Comparison of ENCODE assay signal across 17 mouse cellular contexts in genomic region chr6:119562558-119562957, GRCm38 (mm10). TPM values are rescaled to one million over a fixed set of nuclear protein-coding genes. Genes with fewer than 3 reads are reported as not detected.
DNase-seq lines count a peak whose midpoint lies in the region; ATAC-seq lines count a peak whose summit lies in the region.
"Had no signal": no experiment of that assay in that cellular context is flagged by ENCODE, and none has a peak within 500 bp of the region (broad histone marks: within the 10 kb centered on the region; RNA-seq: fewer than 3 reads in every experiment).

No protein-coding gene starts in this region.

- WGBS in kidney, embryonic 14.5 days = 30% methylated on average over 10 of the region's 10 CpGs

- no peak overlapping the region for H3K4me3 ChIP-seq in kidney, embryonic 14.5 days (ENCODE audit: low read length)
- H3K4me3 ChIP-seq: heart, embryonic 12.5 days; hindbrain, embryonic 10.5 days; layer of hippocampus, adult 2 months; left cerebral cortex, adult 2 months; liver, embryonic 13.5 days; midbrain, embryonic 13.5 days had no signal

- H3K27ac ChIP-seq in kidney, embryonic 14.5 days (ENCODE audit: low read depth, low read length) = no peak overlapping the region
- H3K27ac ChIP-seq: hindbrain, embryonic 10.5 days; layer of hippocampus, adult 2 months; left cerebral cortex, adult 2 months; liver, embryonic 13.5 days; midbrain, embryonic 13.5 days had no signal

- H3K9ac ChIP-seq in kidney, embryonic 14.5 days (ENCODE audit: low read depth, low read length) = no peak overlapping the region
- H3K9ac ChIP-seq: heart, embryonic 12.5 days; liver, embryonic 13.5 days; midbrain, embryonic 13.5 days had no signal

- no peaks in the 10 kb centered on the region for H3K9me3 ChIP-seq in kidney, embryonic 14.5 days (ENCODE audit: control insufficient read depth, low read length)
- H3K9me3 ChIP-seq: heart, embryonic 12.5 days; hindbrain, embryonic 10.5 days; liver, embryonic 13.5 days; midbrain, embryonic 13.5 days had no signal

- no peaks in the 10 kb centered on the region for H3K27me3 ChIP-seq in kidney, embryonic 14.5 days (ENCODE audit: control insufficient read depth, insufficient read depth, low read length)
- H3K27me3 ChIP-seq: heart, embryonic 12.5 days; midbrain, embryonic 13.5 days had no signal

- DNase-seq in heart, postnatal 14 days = peak; percentile 22 to 37
- DNase-seq in heart, adult 9 months (ENCODE audit: low spot score in 2 of 2) = no peak
- peak; percentile 25 for DNase-seq in lung, postnatal 10 days
- no peak for DNase-seq in lung, adult 18-20 months
- peak; percentile 39 for DNase-seq in mesoderm, embryonic 11.5 days (ENCODE audit: low read depth, low spot score)
- DNase-seq in right cerebral cortex, adult 2 months (ENCODE audit: low spot score in 2 of 2) = no peak
- DNase-seq: adrenal gland, adult 2 months; cerebellum, postnatal 14 days; embryo, embryonic 11 days; gastrocnemius, postnatal 10 days; liver, embryonic 13.5 days had no signal

- ATAC-seq in kidney, embryonic 14.5 days (ENCODE audit: low FRiP score, low TSS enrichment) = peak; percentile 40; the same call in 1 of the 2 replicates
- ATAC-seq: midbrain, embryonic 13.5 days had no signal

- no peaks in the 10 kb centered on the region for H3K36me3 ChIP-seq in kidney, embryonic 14.5 days (ENCODE audit: control insufficient read depth, insufficient read depth, low read length)
- H3K36me3 ChIP-seq: heart, embryonic 12.5 days; hindbrain, embryonic 10.5 days; liver, embryonic 13.5 days; midbrain, embryonic 13.5 days had no signal

- intact Hi-C loops in heart, postnatal 14 days (cut with DNase I) = no loop called here

- peaks cover 22% of the 10 kb centered on the region for H3K4me1 ChIP-seq in kidney, embryonic 14.5 days (ENCODE audit: control insufficient read depth, insufficient read depth, low read length)
- H3K4me1 ChIP-seq: midbrain, embryonic 13.5 days had no signal

- H3K4me2 ChIP-seq in kidney, embryonic 14.5 days (replicated peaks; ENCODE audit: low read depth, low read length) = no peak overlapping the region
- H3K4me2 ChIP-seq: heart, embryonic 12.5 days; liver, embryonic 13.5 days; midbrain, embryonic 13.5 days had no signal

RNA-seq across cellular contexts. Expression of gene Wnt5b, which starts 18.4 kb away (rescaled TPM):
- total RNA-seq in heart, postnatal 14 days (2021) = 1 to 10 TPM; 4.7 to 4.9 TPM
- polyA plus RNA-seq in kidney, embryonic 14.5 days (2014; fragmentation: Nextera tagmentation; extraction: Ambion mirVana) = 10.9 and 11.0 TPM in 2 replicates

Comparison
In these comparisons a context has a peak if more than half of its experiments do, and no peak if none do; other contexts are left out.
1. DNase-seq: peak in heart, postnatal 14 days (2 of 2), lung, postnatal 10 days (single experiment) and mesoderm, embryonic 11.5 days (single experiment); none in heart, adult 9 months (0 of 2), lung, adult 18-20 months (0 of 2) and right cerebral cortex, adult 2 months (0 of 2).